Mouse (Mus musculus) layer of hippocampus, adult 8-10 months (tissue): Measurements from ENCODE around the gene AU022252. TPM values are rescaled to one million over a fixed set of nuclear protein-coding genes. Genes with fewer than 3 reads are reported as not detected.

Source experiments
- DNase-seq, 2 experiments: peaks; one replicate each; pipeline ENCODE4 v3.0.0; 2022; ENCODE audit warnings: low spot score in 2 of 2
- total RNA-seq, 4 experiments: library from RNA; stranded (reverse); gene quantifications; 2 replicates each; pipeline ENCODE4 v1.2.4; 2022

The AU022252 gene
- total RNA-seq, 4 experiments from 2014 or later, result 23.1 to 32.9 (median 25.6) TPM

- DNase-seq, result no peak
Measured at GRCm38 (mm10) chr4:119189392-119189791, 43.1 kb downstream of the AU022252 start.

GRCm38 (mm10) chr4:119188060-119188785, 44.3 kb downstream of the AU022252 start:
- no peak for DNase-seq

GRCm38 (mm10) chr4:119185771-119186170, 46.7 kb downstream of the AU022252 start:
- DNase-seq, result no peak

GRCm38 (mm10) chr4:119183525-119183924, 49.0 kb downstream of the AU022252 start:
- no peak for DNase-seq

- DNase-seq, result no peak
Measured at GRCm38 (mm10) chr4:119181456-119181855, 51.1 kb downstream of the AU022252 start.

GRCm38 (mm10) chr4:119180133-119180707, 52.3 kb downstream of the AU022252 start:
- no peak for DNase-seq

- DNase-seq, result no peak
Measured at GRCm38 (mm10) chr4:119178331-119178730, 54.2 kb downstream of the AU022252 start.

- DNase-seq, result no peak
Measured at GRCm38 (mm10) chr4:119177702-119178101, 54.8 kb downstream of the AU022252 start.

- DNase-seq, result peak; percentile 96
Measured at GRCm38 (mm10) chr4:119173851-119174453, 58.6 kb downstream of the AU022252 start, which contains the start of gene Zfp691. Gene Zfp691 (minus strand): TSS chr4:119174195.

- DNase-seq, result no peak
Measured at GRCm38 (mm10) chr4:119172919-119173650, 59.4 kb downstream of the AU022252 start.

- DNase-seq, result peak; percentile 82 to 93
Measured at GRCm38 (mm10) chr4:119167663-119168062, 64.8 kb downstream of the AU022252 start.

GRCm38 (mm10) chr4:119167068-119167467, 65.4 kb downstream of the AU022252 start:
- no peak for DNase-seq

- no peak for DNase-seq
Measured at GRCm38 (mm10) chr4:119165916-119166315, 66.6 kb downstream of the AU022252 start.

- DNase-seq, result no peak
Measured at GRCm38 (mm10) chr4:119162990-119163389, 69.5 kb downstream of the AU022252 start.

GRCm38 (mm10) chr4:119161358-119161757, 71.2 kb downstream of the AU022252 start:
- DNase-seq, result no peak

- DNase-seq, result no peak
Measured at GRCm38 (mm10) chr4:119157891-119158290, 74.6 kb downstream of the AU022252 start.

- peak in 1 of 2 experiments; percentile 55 for DNase-seq
Measured at GRCm38 (mm10) chr4:119157186-119157585, 75.3 kb downstream of the AU022252 start.

Other genes with a start within 250 kb of the AU022252 start
- gene Slc2a1, start 124.0 kb downstream of the AU022252 start, total RNA-seq, result 10 to 100 TPM; 86.4 to 96.6 (median 91.0) TPM
- 10 to 100 TPM in 1 of 4 experiments, 1 to 10 TPM in 3; 5.8 to 10.9 (median 7.5) TPM for gene Zfp691, start 58.5 kb downstream of the AU022252 start, total RNA-seq
- under 1 TPM; 0.23 to 0.54 (median 0.28) TPM for gene Ermap, start 42.7 kb downstream of the AU022252 start, total RNA-seq
- gene Svbp, start 37.4 kb downstream of the AU022252 start, total RNA-seq, result 10 to 100 TPM; 15.4 to 21.1 (median 16.3) TPM
- gene Tmem269, start 14.5 kb downstream of the AU022252 start, total RNA-seq, result 1 to 10 TPM in 1 of 4 experiments, under 1 TPM in 3; 0.37 to 1.0 (median 0.63) TPM
- 10 to 100 TPM in 3 of 4 experiments, 1 to 10 TPM in 1; 9.7 to 13.7 (median 11.7) TPM for gene P3h1, start 203 bp upstream of the AU022252 start, total RNA-seq
- gene Cldn19, start 22.7 kb upstream of the AU022252 start, total RNA-seq, result under 1 TPM; 0.18 to 0.41 (median 0.27) TPM
- gene Ybx1, start 61.9 kb upstream of the AU022252 start, total RNA-seq, result 100 to 1,000 TPM; 198 to 253 (median 227) TPM
- 10 to 100 TPM; 16.9 to 23.9 (median 22.6) TPM for gene Ppih, start 87.8 kb upstream of the AU022252 start, total RNA-seq
- gene Ccdc30, start 182.8 kb upstream of the AU022252 start, total RNA-seq, result 10 to 100 TPM; 20.5 to 25.5 (median 22.6) TPM
- 1 to 10 TPM; 3.9 to 8.8 (median 5.9) TPM for gene Ppcs, start 189.7 kb upstream of the AU022252 start, total RNA-seq
- gene Zmynd12, start 190.1 kb upstream of the AU022252 start, total RNA-seq, result under 1 TPM in 3 of 4 experiments, not detected in 1; 0.48 to 0.94 (median 0.55) TPM